Mouse (Mus musculus) CH12.LX (cell line): ENCODE measurements around the gene Olfr223. TPM values are rescaled to one million over a fixed set of nuclear protein-coding genes. Genes with fewer than 3 reads are reported as not detected.

Experiments used
- DNase-seq: peaks from one replicate; pipeline ENCODE4 v3.0.0-alpha.2; 2013; ENCODE audit errors: extremely low read depth
- H3K27ac ChIP-seq: 2 replicates; pipeline ENCODE4 v1.5.1; 2012; ENCODE audit warnings: low read depth, mild to moderate bottlenecking, control low read depth, moderate library complexity; ENCODE audit not compliant: insufficient read depth
- H3K27me3 ChIP-seq: replicated peaks from 2 replicates; pipeline ENCODE3; 2012; ENCODE audit warnings: inconsistent platforms
- H3K36me3 ChIP-seq, 2 experiments: replicated peaks in 1 of 2; 2 replicates each; pipeline versions ENCODE3 to v1.6.1; 2012; ENCODE audit warnings: inconsistent platforms in 1 of 2, low read length in 1 of 2, mild to moderate bottlenecking in 1 of 2, mixed read lengths in 1 of 2, moderate library complexity in 1 of 2; ENCODE audit not compliant: control insufficient read depth in 1 of 2, insufficient read depth in 1 of 2
- H3K4me1 ChIP-seq, 2 experiments: 2 replicates each; pipeline ENCODE4 v1.6.1; 2012; ENCODE audit warnings: inconsistent platforms in 1 of 2, moderate library complexity in 1 of 2; ENCODE audit not compliant: insufficient read depth in 2 of 2, control insufficient read depth in 1 of 2
- H3K4me2 ChIP-seq: 2 replicates; pipeline ENCODE4 v1.6.1; 2012; ENCODE audit warnings: low read depth, mild to moderate bottlenecking, control low read depth; ENCODE audit not compliant: poor library complexity, insufficient read depth, severe bottlenecking
- H3K4me3 ChIP-seq, 3 experiments: fragments of 150-350 bp in 1 of 3; sonication (generic) in 1 of 3; replicated peaks in 1 of 3; 2 replicates each; pipeline versions ENCODE3 to v1.5.1; 2011 to 2012; ENCODE audit warnings: low read depth in 2 of 3, low read length in 2 of 3, mild to moderate bottlenecking in 2 of 3, moderate library complexity in 2 of 3, control low read depth in 1 of 3, improper control_type of control experiment in 1 of 3, inconsistent platforms in 1 of 3, mixed read lengths in 1 of 3; ENCODE audit not compliant: poor library complexity in 1 of 3
- H3K79me2 ChIP-seq: replicated peaks from 2 replicates; pipeline ENCODE4 v1.6.1; 2012; ENCODE audit warnings: mild to moderate bottlenecking, moderate library complexity; ENCODE audit not compliant: control insufficient read depth, poor library complexity, insufficient read depth, severe bottlenecking; ENCODE audit errors: extremely low read depth
- H3K9ac ChIP-seq: 2 replicates; pipeline ENCODE4 v1.6.1; 2012; ENCODE audit warnings: low read depth, mild to moderate bottlenecking, control low read depth, moderate library complexity; ENCODE audit not compliant: insufficient read depth
- H3K9me3 ChIP-seq: replicated peaks from 2 replicates; pipeline ENCODE3; 2012; ENCODE audit warnings: low read length, inconsistent platforms, mixed read lengths
- BHLHE40 ChIP-seq: IDR thresholded peaks from 2 replicates; pipeline ENCODE4 v1.6.1; 2011; ENCODE audit warnings: mild to moderate bottlenecking, low read depth, low read length, improper control_type of control experiment
- CHD1 ChIP-seq: IDR thresholded peaks from 2 replicates; pipeline ENCODE4 v1.6.1; 2012; ENCODE audit warnings: low read depth, low read length, improper control_type of control experiment, inconsistent platforms
- CHD2 ChIP-seq: IDR thresholded peaks from 2 replicates; pipeline ENCODE4 v1.6.1; 2011; ENCODE audit warnings: low read length, improper control_type of control experiment
- E2F4 ChIP-seq: IDR thresholded peaks from 2 replicates; pipeline ENCODE4 v1.6.1; 2011; ENCODE audit warnings: low read depth, low read length, improper control_type of control experiment; ENCODE audit not compliant: insufficient replicate concordance
- ELF1 ChIP-seq: IDR thresholded peaks from 2 replicates; pipeline ENCODE4 v1.6.1; 2014; ENCODE audit warnings: low read depth, mild to moderate bottlenecking, inconsistent platforms, low read length, improper control_type of control experiment
- EP300 ChIP-seq: IDR thresholded peaks from 2 replicates; pipeline ENCODE4 v1.6.1; 2011; ENCODE audit warnings: low read length, improper control_type of control experiment
- GABPA ChIP-seq: IDR thresholded peaks from 2 replicates; pipeline ENCODE4 v1.6.1; 2012; ENCODE audit warnings: low read depth, low read length, improper control_type of control experiment, inconsistent platforms; ENCODE audit not compliant: insufficient replicate concordance
- IRF4 ChIP-seq: IDR thresholded peaks from 2 replicates; pipeline ENCODE4 v1.6.1; 2014; ENCODE audit warnings: low read depth, mild to moderate bottlenecking, inconsistent platforms, low read length, improper control_type of control experiment
- JUND ChIP-seq: conservative IDR thresholded peaks from 2 replicates; pipeline ENCODE4 v1.6.1; 2011; ENCODE audit warnings: low read depth, low read length, improper control_type of control experiment
- MAFK ChIP-seq: IDR thresholded peaks from 2 replicates; pipeline ENCODE4 v1.6.1; 2011; ENCODE audit warnings: low read length, improper control_type of control experiment; ENCODE audit not compliant: insufficient replicate concordance
- NELFE ChIP-seq: IDR thresholded peaks from 2 replicates; pipeline ENCODE4 v1.6.1; 2011; ENCODE audit warnings: low read depth, low read length, improper control_type of control experiment
- PAX5 ChIP-seq: IDR thresholded peaks from 2 replicates; pipeline ENCODE4 v1.6.1; 2012; ENCODE audit warnings: low read length, inconsistent platforms, mixed read lengths
- POLR2A ChIP-seq: IDR thresholded peaks from 2 replicates; pipeline ENCODE4 v1.6.1; 2011; ENCODE audit warnings: low read depth, mild to moderate bottlenecking, improper control_type of control experiment, low read length
- POLR2AphosphoS2 ChIP-seq: IDR thresholded peaks from 2 replicates; pipeline ENCODE4 v1.6.1; 2011; ENCODE audit warnings: low read depth, low read length, improper control_type of control experiment
- RCOR1 ChIP-seq: conservative IDR thresholded peaks from 2 replicates; pipeline ENCODE4 v1.6.1; 2012; ENCODE audit warnings: low read depth, mild to moderate bottlenecking, inconsistent platforms, low read length, improper control_type of control experiment
- SIN3A ChIP-seq: IDR thresholded peaks from 2 replicates; pipeline ENCODE4 v1.6.1; 2012; ENCODE audit warnings: low read length, improper control_type of control experiment, inconsistent platforms
- SMC3 ChIP-seq: IDR thresholded peaks from 2 replicates; pipeline ENCODE4 v1.6.1; 2011; ENCODE audit warnings: low read depth, low read length, improper control_type of control experiment
- TBP ChIP-seq: conservative IDR thresholded peaks from 2 replicates; pipeline ENCODE4 v1.6.1; 2011; ENCODE audit warnings: low read depth, low read length, improper control_type of control experiment
- TCF12 ChIP-seq: IDR thresholded peaks from 2 replicates; pipeline ENCODE4 v1.6.1; 2014; ENCODE audit warnings: low read depth, mild to moderate bottlenecking, inconsistent platforms, low read length, improper control_type of control experiment
- USF2 ChIP-seq: conservative IDR thresholded peaks from 2 replicates; pipeline ENCODE4 v1.6.1; 2011; ENCODE audit warnings: low read depth, low read length, improper control_type of control experiment
- ZC3H11A ChIP-seq: IDR thresholded peaks from 2 replicates; pipeline ENCODE4 v1.6.1; 2012; ENCODE audit warnings: low read depth, mild to moderate bottlenecking, inconsistent platforms, low read length, improper control_type of control experiment
- ZMIZ1 ChIP-seq: IDR thresholded peaks from 2 replicates; pipeline ENCODE4 v1.6.1; 2012; ENCODE audit warnings: low read depth, mild to moderate bottlenecking, inconsistent platforms, low read length, improper control_type of control experiment
- ZNF384 ChIP-seq: IDR thresholded peaks from 2 replicates; pipeline ENCODE4 v1.6.1; 2012; ENCODE audit warnings: low read depth, low read length, improper control_type of control experiment, inconsistent platforms
- dilution Hi-C: fragments of 300-500 bp; cut with MboI; formaldehyde crosslinking; loops from 2 replicates; pipeline ENCODE4 v1.14.3; 2020; ENCODE audit warnings: low sequenced_read_pairs; ENCODE audit not compliant: extremely low pct_unique_long_range_greater_than_20kb, extremely low pct_ligation_motif_present
- in situ Hi-C: fragments of 300-500 bp; cut with MboI; formaldehyde crosslinking; loops from 3 replicates; pipeline ENCODE4 v1.14.3; 2019; ENCODE audit warnings: low sequenced_read_pairs, low pct_ligation_motif_present, low pct_unique_long_range_greater_than_20kb, mixed read lengths
- polyA plus RNA-seq: library from polyadenylated mRNA; unstranded; fragments of >175 nt; gene quantifications from 2 replicates; pipeline ENCODE4 v1.2.1, GENCODE M21; 2012; ENCODE audit warnings: low read depth; ENCODE audit not compliant: insufficient read length
- total RNA-seq, 2 experiments: library from RNA; depleted of rRNA; stranded (reverse); fragments of 300-350 nt in 1 of 2; fragments of >200 nt in 1 of 2; gene quantifications; 2 replicates each; pipeline ENCODE4 v1.2.3; 2012 to 2014

The Olfr223 gene
- total and polyA plus RNA-seq, 3 experiments = not detected

- H3K9ac ChIP-seq = no peak overlapping the region
- H3K9me3 ChIP-seq = no peaks in the 10 kb centered on the region
- in situ Hi-C loops = no loop called here
- no peak overlapping the region for H3K4me3 ChIP-seq
- DNase-seq = peak; percentile 73
- H3K27me3 ChIP-seq = no peaks in the 10 kb centered on the region
- TF ChIP-seq RCOR1 = no peak
- no peak for TF ChIP-seq BHLHE40
- no peak for TF ChIP-seq CHD2
- no peak for TF ChIP-seq ZNF384
- no peak for TF ChIP-seq SIN3A
- TF ChIP-seq TCF12 = no peak
- TF ChIP-seq POLR2A = peak; percentile 40; the same call in 1 of the 2 replicates
- TF ChIP-seq IRF4 = no peak
- peak; percentile 41; the same call in 1 of the 2 replicates for TF ChIP-seq ELF1
- no peak for TF ChIP-seq JUND
- TF ChIP-seq SMC3 = no peak
- no peak for TF ChIP-seq EP300
- H3K36me3 ChIP-seq = no peaks in the 10 kb centered on the region
- dilution Hi-C loops = no loop called here
- no peak overlapping the region for H3K4me2 ChIP-seq
- H3K4me1 ChIP-seq = peaks cover 4 to 24% of the 10 kb centered on the region in 2 experiments
- H3K27ac ChIP-seq = no peak overlapping the region
- no peaks in the 10 kb centered on the region for H3K79me2 ChIP-seq
Observed at GRCm38 (mm10) chr11:59636695-59637414, 43.8 kb upstream of the Olfr223 start.

DNA sequence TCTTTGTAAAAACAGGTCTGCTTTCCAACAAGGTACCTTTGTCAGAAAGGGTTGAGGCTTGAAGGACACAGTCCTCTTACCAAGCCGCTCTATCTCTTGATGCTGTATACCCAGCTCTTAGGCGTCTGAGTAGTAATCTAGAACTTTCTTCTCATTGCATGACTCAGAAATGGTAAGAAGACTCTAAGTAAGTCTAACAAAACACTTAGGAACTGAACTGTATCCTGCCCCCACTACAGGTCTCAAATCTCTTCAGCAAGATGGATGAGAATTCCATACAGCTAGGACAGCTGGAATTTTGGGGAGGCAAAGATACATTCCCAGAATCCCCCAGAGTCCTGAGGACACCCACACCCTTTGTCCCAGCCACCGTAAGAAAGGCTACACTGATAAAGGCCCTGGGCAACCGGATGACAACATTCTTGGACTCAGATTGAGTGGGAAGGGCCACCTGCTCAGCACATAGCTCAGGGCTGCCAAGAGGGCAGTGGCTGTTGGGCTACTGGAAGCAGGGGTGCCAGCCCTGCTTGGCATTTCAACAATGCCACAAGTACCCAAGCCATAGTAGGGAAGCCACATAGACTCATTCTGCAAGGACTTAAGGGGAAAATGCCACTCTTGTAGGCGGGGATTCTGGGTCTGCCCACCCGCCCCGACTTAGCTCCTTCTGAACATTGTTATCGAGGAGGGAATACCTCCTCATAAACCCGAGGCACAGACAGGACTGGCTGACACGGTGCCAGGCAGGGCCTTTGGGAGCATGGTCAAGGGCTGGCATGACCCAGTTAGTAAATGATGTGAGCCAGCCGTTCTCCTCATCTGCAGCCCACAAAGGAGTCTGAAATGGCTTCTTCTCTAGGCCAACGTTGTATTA, 43.0 kb upstream of the Olfr223 start:
- Histone ChIP-seq H3K4me1 (peaks cover 4 to 24% of the 10 kb centered on the region in 2 experiments), H3K27me3 (peaks cover under 1% of the 10 kb centered on the region), H3K36me3 (no peaks in the 10 kb centered on the region), H3K27ac (no peak overlapping the region), H3K4me2 (no peak overlapping the region), H3K79me2 (no peaks in the 10 kb centered on the region), H3K9ac (no peak overlapping the region), H3K4me3 (no peak overlapping the region), H3K9me3 (no peaks in the 10 kb centered on the region)
- TF ChIP-seq E2F4 (no peak), JUND (no peak), ZMIZ1 (no peak), GABPA (no peak), SIN3A (no peak), ZC3H11A (no peak), EP300 (no peak), TCF12 (no peak), POLR2AphosphoS2 (no peak), MAFK (no peak), PAX5 (no peak), ELF1 (no peak), CHD1 (no peak), CHD2 (no peak), TBP (no peak), RCOR1 (no peak), USF2 (no peak), NELFE (no peak)
- dilution Hi-C loops (no loop called here), in situ Hi-C loops (no loop called here)
- DNase-seq = no peak
